Mouse (Mus musculus) inflammation-experienced regulatory T-cells, adult 6 months (primary cell): ENCODE data around the gene Sos1. TPM values are rescaled to one million over a fixed set of nuclear protein-coding genes. Genes with fewer than 3 reads are reported as not detected.
A peak's percentile ranks its signal among the peaks of the same experiment; 100 is the strongest.

ENCODE experiments used
- ATAC-seq: one replicate; pipeline ENCODE4 v1.8.0; 2017
- polyA plus RNA-seq, 3 experiments: library from polyadenylated mRNA; unstranded; fragments of 100-300 nt; shearing (Covaris generic); gene quantifications; one replicate each; pipeline ENCODE4 v1.2.1; 2017

Gene Sos1
- 1 to 10 TPM; 4.4 to 5.7 (median 5.6) TPM for polyA plus RNA-seq

DNA sequence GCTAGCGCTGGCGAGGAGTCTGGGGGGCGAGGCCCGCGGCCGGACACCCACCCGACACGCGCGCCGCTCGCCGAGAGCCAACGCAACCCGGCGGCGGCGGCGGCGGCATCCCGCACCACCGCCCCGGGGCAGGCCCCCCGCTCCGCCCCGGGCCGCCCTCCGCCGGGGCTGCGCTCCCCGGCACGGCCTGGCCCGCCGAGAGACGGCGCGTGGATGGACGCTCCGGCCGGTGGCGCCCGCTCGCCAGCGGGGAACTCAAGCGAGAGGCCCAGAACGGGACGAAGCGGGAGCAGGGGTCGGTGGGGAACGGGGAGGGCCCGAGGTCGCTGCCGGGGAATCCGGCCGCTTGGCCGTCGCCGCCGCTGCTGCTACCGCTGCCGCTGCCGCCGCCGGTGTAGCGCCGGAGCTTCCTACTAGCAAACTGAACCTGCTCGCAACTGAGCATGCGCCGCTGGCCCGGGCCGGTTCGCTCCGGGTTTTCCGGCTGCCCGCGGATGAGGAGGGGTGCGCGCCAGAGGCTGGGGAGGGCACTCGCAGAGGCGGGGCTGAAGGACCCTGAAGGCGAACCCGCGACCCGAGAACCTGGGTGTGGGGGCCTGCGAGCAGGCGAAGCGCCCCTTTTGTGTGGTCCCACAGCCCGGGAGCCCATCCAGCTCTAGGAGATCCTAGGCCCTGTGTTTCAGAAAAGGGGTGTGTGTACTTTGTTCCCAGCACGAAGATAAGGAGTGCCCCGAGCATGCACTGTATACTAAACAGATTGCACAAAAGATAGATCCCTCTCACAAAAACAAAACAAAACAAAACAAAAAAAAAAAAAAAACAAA lies at the start of gene Sos1:
Sos1 (minus strand) TSS at position 423 of the 824 bp plus-strand sequence.
- ATAC-seq: peak; percentile 59

DNA sequence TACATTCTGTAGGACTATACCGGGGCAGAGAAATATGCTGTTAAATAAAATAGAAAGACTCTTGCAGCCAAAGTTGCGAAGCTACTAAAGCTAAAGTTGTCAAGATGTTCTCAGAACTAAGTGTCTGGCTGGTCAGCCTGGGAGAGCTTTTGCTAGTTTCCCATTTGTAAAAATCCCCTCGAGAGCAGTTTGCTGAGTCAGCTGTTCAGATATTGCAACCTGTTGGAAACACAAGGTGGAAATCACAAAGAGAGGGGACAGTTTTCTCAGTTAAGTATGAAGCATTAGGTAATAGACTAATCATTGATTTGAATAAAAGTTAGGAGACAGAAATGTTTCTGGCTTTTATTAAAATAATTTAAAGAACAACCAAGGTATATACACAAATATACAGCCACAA lies 43.0 kb upstream of the Sos1 start:
- ATAC-seq: no peak

DNA sequence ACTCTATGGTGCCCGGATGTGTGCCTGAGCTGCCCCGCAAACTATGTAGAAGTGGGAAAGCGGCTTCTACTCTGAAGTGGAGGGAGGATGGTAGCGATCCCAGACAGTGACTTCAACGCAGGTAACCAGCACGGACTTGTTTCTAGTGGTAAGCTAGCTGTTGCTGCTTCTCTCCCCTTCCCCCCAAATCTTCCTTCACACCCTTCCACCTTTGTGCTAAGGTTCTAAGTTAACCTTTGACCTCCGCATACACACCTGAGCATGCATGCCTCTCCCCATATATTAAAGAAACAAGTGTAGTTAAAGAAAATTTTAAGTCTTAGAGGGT lies 41.9 kb upstream of the Sos1 start:
- no peak for ATAC-seq

DNA sequence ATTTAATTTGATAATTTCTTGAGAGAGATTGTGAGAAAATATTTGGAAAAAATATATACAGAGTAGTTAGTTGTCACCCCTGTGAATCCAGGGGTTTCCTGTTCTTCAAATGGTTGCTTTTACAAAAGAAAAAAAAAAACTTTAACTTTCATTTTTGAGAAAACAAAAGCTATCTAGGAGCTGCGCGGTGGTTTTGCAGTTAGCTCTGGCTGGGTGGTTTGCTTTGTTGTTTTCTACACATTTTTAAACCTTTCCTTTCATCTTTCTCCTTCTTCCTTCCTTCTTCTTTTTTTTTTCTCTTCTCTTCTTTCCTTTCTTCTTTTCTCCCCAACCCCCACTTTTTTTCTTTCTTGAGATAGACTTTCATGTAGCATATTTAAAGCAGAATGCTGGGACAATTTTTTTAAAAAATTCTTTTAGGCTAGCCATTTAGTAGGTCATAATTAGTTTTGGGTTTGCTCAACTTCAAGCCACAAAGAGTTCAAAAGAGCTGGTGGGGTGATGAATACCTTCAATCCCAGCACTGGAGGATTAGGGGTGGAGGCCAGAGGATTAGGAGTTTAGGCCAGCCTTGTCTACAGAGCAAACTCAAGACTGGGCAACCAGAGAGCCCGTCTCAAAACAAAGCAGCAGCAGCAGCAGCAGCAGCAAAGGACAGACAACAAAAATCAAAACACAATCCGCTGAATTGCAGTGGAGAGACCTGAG lies 41.4 kb upstream of the Sos1 start:
- ATAC-seq: peak; percentile 65

DNA sequence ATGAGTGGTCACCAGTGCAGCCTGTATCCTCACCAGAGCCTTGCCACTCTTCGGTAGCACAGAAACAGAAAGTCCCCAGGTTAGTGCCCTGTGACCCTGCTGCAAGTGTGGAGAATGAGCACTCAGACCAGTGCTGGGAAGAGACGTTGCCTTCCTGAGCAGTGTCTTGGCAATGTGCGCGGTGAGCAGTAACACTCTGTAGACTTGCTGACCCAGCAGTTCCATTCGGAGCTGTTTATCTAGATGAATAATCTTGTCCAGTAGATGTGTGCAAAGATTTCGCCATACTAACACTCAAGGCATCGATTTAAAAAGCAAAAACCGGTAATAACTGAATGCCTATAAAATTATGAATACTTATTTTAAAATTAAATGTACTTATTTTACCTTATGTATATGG lies 40.3 kb upstream of the Sos1 start:
- peak; percentile 20 for ATAC-seq

DNA sequence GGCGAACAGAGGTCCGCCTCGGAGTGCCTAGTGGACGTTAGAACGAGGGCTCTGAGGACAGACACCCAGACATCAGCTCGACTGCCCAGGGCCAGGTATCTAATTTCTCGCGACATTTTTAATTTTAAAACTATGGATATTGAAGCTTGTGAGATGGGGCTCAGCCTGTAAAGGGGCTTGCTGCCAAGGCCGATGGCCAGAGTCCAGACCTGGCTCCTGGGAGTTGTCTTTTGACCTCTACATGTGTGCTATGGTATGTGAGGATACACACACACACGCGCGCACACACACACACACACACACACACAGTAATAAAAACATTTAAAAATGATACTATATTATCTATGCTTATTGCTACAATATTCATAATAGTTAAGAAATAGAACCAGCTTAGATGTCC lies 38.6 kb upstream of the Sos1 start:
- no peak for ATAC-seq

DNA sequence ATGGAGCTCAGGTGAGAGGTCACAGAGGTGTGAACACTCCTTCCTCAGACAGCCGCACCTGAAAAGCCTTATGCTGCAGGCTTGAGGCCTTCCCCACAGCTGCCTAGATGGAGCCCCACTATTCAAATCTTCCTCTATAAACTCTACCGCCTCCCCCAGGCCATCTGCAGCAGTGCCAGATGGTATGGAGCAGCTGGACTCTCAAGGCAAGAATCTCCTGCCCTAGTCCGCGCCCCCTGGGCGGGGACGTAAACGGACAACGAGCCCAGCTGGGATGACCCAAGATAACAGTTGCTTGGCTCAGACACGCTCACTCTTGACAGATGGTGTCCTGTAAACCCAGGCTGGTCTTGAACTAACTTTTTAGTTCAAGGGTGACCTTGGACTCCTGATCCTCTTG lies 37.0 kb upstream of the Sos1 start:
- ATAC-seq: no peak

DNA sequence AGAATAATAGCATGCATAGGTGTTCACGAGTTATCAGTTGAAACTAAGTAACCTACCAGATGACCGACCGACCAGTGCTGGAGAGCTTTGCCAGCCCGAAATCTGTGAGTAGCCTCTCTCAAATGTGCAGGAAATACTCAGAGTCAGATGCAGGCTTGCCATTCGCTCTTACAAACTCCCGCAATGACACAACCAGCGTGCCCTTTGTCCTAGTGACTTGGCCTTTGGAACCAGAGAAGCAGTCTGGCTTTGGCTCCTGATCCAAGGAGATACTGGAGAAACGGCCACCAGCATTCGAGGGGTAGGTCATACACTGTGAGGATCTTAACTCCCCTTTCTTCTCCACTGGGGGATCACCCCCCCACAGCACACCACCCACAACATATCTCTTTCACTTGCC lies 35.7 kb upstream of the Sos1 start:
- no peak for ATAC-seq

DNA sequence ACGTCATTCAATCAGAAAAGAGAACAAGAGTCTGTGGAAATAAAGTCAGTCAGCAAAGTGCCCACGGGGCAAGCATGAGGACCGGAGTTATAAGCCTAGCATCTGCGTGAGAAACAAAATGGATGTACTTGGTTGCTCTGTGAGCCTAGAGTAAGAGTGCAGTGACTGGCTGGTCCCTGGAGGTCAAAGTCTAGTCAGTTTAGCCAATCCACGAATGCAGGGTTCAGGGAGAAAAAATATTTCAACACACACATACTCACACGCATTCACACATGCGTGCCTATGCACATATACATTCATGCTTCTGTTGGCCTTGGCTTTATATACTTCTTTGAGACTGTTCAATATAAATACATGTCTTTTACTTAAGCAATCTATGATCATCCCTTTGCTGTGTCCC lies 35.3 kb upstream of the Sos1 start:
- no peak for ATAC-seq

DNA sequence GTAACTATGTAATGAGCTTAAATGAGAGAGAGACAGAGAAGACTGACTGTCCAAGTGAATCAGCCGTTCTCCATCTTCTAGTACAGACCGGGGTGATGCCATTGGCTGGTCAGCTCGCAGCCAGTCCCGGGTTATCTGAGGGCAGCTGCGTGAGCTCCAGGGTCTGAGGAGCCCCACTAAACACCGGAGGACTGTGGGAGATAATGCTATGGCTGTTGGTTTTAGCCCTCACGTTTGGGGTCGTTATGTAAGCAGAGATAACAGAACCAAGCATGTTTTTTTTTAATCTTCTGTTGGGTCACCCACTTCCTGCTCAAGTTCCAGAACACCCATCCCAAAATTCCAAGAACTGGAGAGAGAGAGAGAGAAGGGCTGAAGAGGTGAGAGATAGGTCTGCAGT lies 33.5 kb upstream of the Sos1 start:
- no peak for ATAC-seq

DNA sequence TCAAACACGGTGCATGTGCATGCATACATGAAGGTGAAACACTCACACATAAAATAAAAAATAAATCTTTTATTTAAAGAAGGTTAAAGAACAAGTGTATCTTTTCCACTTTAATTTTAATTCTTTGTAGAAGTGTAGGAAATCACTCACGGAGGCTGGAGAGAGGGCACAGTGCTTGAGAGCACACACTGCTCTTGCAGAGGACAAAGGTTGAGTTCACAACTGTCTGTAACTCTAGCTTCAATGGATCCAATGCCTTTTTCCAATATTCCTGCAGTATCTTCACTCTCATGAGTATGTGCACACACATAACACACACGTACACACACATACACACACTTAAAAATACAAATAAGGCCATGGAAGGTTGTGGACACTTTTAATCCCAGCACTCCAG lies 30.2 kb upstream of the Sos1 start:
- no peak for ATAC-seq

DNA sequence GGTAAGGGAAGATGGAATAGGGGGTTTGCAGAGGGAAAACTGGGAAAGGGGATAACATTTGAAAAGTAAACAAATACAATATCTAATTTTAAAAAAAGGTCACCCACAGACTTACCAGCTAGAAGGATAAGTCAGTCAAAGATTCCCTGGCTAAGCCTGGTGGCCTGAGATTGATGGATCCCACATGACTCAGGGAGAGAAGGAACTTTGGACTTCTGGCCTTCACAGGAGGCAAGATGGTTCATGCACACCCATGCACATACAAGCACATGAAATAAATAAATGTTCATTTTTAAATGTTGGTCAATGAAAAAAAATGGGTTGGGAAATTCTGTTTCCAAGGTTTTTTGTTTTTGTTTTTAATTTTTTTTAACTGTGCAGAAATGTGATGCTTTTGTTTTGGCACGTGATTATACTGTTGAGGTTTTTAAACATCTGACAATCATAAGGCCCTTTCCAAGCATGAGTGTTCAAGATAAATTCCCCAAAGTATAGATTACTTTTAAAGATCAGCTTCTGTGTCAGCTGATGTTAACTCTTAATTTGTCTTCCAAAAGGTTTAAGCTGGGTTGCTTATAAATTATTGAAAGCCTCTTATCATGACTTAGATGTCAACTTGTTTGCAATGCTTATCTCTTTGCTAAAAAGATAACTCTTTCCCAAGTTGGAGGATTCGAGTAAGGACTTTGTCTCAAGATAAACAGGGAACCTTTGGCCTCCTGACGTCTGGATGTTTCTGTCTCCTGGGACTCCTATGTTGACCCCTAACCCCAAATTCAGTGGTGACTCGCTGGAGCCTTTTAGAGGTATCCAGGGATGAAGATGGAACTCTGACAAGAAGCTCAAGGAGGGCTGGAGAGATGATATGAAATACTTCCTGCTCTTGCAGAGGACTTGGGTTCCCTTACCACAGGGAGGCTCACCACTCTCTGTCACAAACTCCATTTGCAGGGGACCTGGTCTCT lies 29.5 kb upstream of the Sos1 start:
- no peak for ATAC-seq

DNA sequence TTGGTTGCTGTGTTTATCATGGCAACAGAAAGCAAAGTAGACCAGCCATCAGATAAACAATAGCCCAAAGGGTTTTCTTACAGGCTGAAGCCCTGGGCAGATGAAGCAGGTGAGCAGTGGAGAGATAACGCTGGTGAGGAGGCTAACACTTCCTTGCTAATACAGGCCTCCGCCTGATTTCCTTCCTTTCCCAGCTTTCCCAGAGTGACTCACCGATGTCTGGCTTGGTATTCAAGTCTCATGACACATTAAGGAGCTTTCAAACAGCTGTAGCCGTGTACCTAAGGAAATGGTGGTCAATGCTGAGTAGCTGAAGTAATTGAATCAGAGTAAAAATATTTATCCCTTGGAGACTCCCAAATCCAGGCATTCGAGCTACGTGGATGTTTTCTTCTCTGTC lies 25.5 kb upstream of the Sos1 start:
- ATAC-seq: no peak

DNA sequence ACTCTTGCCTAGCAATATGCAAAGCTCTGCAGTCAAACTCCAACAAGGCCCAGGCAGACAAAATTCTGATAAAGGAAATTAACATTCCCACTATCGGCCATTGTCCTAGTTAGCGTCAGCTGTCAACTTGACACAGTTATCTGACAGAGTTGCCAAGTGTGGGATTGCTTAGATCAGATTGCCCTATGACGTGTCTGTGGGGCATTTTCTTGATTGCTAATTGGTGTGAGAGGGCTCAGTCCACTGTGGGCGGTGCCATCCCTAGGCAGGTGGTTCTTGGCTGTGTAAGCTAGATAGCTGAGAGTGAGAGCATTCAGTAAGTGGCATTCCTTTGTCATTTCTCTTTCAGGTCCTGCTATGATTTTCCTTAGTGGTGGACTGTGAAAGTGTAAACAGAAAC lies 25.1 kb upstream of the Sos1 start:
- no peak for ATAC-seq

DNA sequence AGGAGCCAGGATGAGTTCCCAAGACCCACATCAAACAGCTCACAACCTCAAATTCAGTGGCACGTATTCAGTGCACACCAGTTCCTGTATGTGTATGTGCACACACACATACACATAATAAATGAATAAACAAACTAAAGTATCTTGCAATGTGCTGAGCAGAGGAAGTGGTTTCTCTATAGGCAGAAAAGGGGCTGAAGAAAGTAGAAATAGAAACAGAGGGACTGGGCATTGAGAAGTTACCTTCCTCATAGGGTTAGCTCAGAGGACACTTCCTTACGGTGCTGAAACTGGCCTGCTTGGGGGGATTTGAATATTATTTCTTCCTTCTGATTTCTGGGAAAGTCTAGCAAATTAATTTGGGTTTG lies 21.5 kb upstream of the Sos1 start:
- peak; percentile 77 for ATAC-seq

DNA sequence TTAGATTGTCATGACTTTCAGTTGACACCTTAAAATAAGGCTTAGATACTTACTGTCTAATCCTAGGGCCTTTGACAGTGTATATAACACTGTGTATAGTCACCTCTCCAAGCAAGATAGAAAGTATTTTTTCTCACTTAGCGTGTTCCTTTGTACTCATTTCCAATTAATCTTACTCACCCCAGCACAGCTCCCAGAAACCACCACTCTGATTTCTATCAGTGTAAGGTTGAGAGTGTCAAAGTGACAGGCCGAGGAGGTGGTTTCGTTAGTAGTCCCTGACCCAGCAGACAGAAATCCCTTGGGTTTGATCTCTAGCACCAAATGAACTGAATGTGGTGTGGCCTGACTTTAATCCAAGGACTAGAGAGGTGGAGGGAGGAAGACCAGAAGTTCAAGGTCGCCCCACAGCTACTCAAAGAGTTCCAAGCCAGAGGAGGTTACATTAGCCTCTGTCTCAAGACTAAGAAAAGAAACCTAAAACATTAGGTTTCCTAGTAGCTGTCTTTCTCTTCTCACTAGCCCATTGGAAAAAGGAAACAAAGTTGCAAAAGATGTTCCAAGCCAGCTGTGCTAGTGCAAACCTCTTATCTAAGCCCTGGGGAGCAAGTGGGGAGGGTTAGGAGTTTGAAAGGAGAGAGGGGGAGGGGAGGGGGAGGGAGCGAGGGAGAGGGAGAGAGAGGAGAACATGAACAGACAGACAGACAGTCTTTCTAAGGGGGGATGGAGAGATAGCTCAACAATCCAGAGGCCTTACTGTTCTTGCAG lies 21.0 kb upstream of the Sos1 start:
- ATAC-seq: peak; percentile 28

DNA sequence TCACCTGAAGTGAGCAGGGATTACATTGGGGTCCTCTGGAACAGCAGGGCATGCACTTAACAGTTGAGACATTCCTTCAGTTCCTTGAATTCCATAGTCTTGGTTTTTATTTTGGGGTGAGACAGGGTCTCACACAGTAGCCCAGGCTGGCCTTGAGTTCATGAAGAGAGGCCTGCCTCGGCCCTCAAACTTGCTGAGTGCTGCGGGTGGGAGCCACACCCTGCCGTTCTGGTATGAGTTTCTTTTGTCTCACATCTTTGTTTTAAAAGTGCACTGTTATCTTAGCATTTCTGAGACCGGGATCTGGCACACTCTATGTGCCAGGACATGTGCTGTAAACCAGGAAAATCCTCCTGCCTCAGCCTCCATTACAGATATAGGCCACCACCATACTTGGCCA lies 19.8 kb upstream of the Sos1 start:
- no peak for ATAC-seq

DNA sequence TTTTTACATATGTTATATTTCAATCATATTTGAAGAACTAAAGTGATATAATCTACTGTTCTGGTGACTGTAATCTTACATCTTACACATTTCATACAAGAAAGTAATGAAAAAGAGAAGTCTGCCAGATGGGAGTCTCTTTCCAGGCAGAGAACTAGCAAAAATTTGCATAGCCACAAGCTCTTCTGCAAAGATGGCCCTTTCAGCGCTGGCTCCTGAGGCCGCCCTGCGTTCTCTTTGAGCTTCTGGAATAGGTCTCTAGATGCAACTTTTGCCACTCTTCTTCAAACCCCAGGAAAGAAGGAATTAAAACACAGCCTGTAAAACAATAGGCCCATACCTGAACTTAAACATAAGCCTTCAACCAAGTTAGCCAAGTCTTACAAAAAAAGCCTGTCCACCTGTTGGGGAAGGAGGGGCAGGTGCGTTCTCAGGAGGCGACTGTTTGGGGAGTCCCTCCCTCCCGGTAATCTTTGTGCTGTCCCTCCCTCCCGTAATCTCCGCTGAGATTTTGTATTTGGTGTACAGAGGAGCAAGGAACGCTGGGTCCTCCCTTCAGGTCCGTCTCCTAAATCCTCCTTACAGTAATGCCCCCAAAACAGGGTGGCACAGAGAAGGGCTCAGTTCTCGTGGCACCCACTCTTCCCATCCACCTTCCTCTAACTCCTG lies 18.5 kb upstream of the Sos1 start:
- ATAC-seq: no peak

DNA sequence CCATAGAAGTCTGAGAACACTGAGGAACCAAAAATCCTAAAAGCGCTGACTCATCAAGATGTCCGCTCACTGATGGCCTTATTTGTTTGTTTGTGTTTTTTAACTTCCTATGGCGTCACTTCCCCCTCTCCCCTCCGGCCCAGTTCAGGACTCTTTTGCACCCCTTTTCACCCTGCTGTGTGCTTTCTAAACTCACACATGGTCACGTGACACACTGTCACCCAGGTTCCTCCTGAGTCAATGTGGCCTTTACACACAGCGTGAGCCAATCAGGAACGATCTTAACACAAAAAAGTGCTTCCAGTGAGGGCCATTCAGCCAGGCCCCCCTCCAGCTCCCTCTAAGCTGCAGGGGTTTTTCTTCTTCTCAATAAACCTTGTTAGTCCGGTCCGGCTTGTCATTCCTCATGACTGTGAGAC lies 16.9 kb upstream of the Sos1 start:
- ATAC-seq: no peak

DNA sequence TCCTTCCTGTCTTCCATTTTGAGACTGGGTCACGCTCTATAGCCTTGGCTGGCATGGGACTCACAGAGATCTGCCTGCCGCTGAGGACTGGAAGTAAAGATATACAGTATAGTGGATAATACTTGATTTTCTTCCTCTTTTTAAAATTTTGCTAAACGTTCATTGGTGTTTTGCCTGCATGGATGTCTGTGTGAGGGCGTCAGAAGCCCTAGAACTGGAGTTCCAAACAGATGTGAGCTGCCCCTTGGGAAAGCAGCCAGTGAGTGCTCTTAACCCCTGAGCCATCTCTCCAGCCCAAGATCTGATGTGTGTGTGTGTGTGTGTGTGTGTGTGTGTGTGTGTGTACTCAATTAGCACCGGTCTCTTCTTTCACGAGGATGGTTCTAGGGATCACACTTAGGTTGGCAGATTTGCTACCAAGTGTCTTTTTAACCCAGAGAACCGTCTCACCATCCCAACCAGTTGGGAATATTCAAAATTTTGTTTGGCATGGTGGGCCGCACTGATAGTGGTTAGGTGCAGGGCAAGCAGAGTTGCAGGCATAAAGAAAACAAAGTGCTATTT lies 16.4 kb upstream of the Sos1 start:
- ATAC-seq: no peak

DNA sequence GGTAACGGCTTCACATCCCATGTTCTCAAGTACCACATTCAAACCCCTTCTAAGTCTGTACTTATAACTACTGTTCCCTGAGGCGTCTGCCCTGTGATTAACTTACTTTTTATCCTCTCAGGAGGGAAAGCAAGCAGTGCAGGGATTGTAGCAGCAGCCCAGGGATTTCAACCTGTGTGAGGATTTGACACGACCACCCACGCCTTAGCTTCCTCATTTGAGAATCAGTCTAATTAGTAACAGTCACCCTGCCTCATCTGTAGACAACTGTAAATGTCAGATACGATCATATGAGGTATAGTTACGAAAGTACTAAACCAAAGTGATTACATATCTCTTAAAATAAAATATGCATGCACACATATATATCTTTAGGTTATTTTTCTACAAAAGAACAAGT lies 15.9 kb upstream of the Sos1 start:
- no peak for ATAC-seq

DNA sequence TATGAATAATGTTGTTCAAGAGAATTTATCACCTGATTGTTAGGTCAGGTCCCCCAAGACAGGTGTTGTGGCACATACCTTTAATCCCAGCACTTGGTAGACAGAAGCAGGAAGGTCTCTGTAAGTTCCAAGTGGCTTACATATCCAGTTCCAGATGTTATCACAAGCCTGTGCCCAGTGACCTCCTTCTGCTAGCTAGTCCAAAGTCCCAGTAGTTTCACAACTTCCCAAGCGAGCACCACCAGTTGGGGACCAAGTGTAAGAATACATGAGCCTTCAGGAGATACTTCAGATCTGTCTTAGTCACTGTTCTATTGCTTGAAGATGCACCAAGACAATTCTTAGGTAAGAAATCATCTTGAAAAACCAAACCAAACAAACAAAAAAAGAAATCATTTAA lies 13.6 kb upstream of the Sos1 start:
- no peak for ATAC-seq
